Mouse (Mus musculus) pancreas, adult 10 weeks (tissue): ENCODE results near the gene Lipe. TPM values are rescaled to one million over a fixed set of nuclear protein-coding genes. Genes with fewer than 3 reads are reported as not detected.

Experiments
- polyA plus RNA-seq: library from polyadenylated mRNA; stranded (reverse); fragments of 350-450 nt; fragmentation: Illumina TruSeq; extraction: RNeasy Lipid Tissue Mini Kit (QIAGEN cat#74804); gene quantifications from one replicate; pipeline ENCODE4 v1.2.3, GENCODE M21; 2015; ENCODE audit warnings: low read depth, low replicate concordance; ENCODE audit not compliant: insufficient read depth

Lipe gene
- 22.6 TPM for polyA plus RNA-seq

GRCm38 (mm10) chr7:25398610-25399009 is at the start of gene Lipe:
Gene Lipe (minus strand): TSS chr7:25398710.

GRCm38 (mm10) chr7:25412833-25413441 is 14.4 kb upstream of the Lipe start, which contains the start of gene Cxcl17:
Gene Cxcl17 (minus strand): TSS chr7:25412886.

GRCm38 (mm10) chr7:25369058-25369749 is 29.3 kb downstream of the Lipe start, which contains the start of gene Cnfn:
Gene Cnfn (minus strand): TSS chr7:25369724.

Other genes with a start within 250 kb of the Lipe start
- 0.26 TPM for gene Pou2f2, start 219.0 kb downstream of the Lipe start, polyA plus RNA-seq
- 6.1 TPM for gene Dedd2, start 178.1 kb downstream of the Lipe start, polyA plus RNA-seq
- gene Zfp526, start 177.3 kb downstream of the Lipe start, polyA plus RNA-seq, result 1.8 TPM
- gene Gsk3a, start 160.9 kb downstream of the Lipe start, polyA plus RNA-seq, result 17.3 TPM
- 6.1 TPM for gene Erf, start 147.9 kb downstream of the Lipe start, polyA plus RNA-seq
- gene Cic, start 131.0 kb downstream of the Lipe start, polyA plus RNA-seq, result 36.6 TPM
- 6.7 TPM for gene Pafah1b3, start 100.7 kb downstream of the Lipe start, polyA plus RNA-seq
- gene Prr19, start 97.3 kb downstream of the Lipe start, polyA plus RNA-seq, result not detected
- 0.72 TPM for gene Tmem145, start 92.6 kb downstream of the Lipe start, polyA plus RNA-seq
- 9.3 TPM for gene Megf8, start 81.5 kb downstream of the Lipe start, polyA plus RNA-seq
- gene Cnfn, start 29.0 kb downstream of the Lipe start, polyA plus RNA-seq, result not detected
- gene Cxcl17, start 14.2 kb upstream of the Lipe start, polyA plus RNA-seq, result not detected
- 10.8 TPM for gene Ceacam1, start 78.9 kb upstream of the Lipe start, polyA plus RNA-seq
- gene Ceacam2, start 141.1 kb upstream of the Lipe start, polyA plus RNA-seq, result not detected
- gene Erich4, start 217.2 kb upstream of the Lipe start, polyA plus RNA-seq, result not detected
- gene Dmac2, start 220.7 kb upstream of the Lipe start, polyA plus RNA-seq, result 14.6 TPM
- 1.2 TPM for gene B3gnt8, start 227.9 kb upstream of the Lipe start, polyA plus RNA-seq